Mouse (Mus musculus): Measurements from ENCODE around the gene Myadml2. TPM values are rescaled to one million over a fixed set of nuclear protein-coding genes. Genes with fewer than 3 reads are reported as not detected.

Gene Myadml2
- total and polyA plus RNA-seq, 2 experiments from 2014 or later, result 29.3 to 32.7 TPM

GRCm38 (mm10) chr11:120597240-120598235 is 50.4 kb downstream of the Myadml2 start:
- DNase-seq (ENCODE audit: low spot score) (peak; percentile 41), ATAC-seq (ENCODE audit: insufficient read depth, low read depth) (peak; percentile 36)
- WGBS, result 4% methylated on average over 82 of the region's 99 CpGs
- H3K9me3 ChIP-seq (replicated peaks; ENCODE audit: control insufficient read depth, low read length), result no peaks in the 10 kb centered on the region
- peak overlapping the region; percentile 90 for H3K27ac ChIP-seq (ENCODE audit: low read depth)
- TF ChIP-seq CTCF (IDR thresholded peaks at IDR 0.05; ENCODE audit: low read depth) (no peak), EP300 (IDR thresholded peaks at IDR 0.05; ENCODE audit: low read depth) (no peak)
- peak overlapping the region; percentile 89 for H3K4me3 ChIP-seq (ENCODE audit: low read depth, low read length)
- H3K9ac ChIP-seq (replicated peaks; ENCODE audit: low read depth, low read length), result peak overlapping the region; percentile 97
- no peaks in the 10 kb centered on the region for H3K27me3 ChIP-seq (ENCODE audit: control insufficient read depth, insufficient read depth, low read length)
- H3K36me3 ChIP-seq (replicated peaks; ENCODE audit: control insufficient read depth, insufficient read depth, low read length), result peaks cover 58% of the 10 kb centered on the region
- peak overlapping the region; percentile 92 for H3K4me2 ChIP-seq (ENCODE audit: low read depth, low read length)
- H3K4me1 ChIP-seq (ENCODE audit: control insufficient read depth, insufficient read depth), result peaks cover 12% of the 10 kb centered on the region

Small RNA genes within 50 kb of the gene (microRNA-seq; reads per million reads assigned to microRNA genes)
- not detected for gene Mir6936

Other genes starting within 250 kb of the Myadml2 start
Only the 30 nearest of the 32 such genes appear.
- not detected in 2 replicates for gene Pde6g, start 194.7 kb downstream of the Myadml2 start, total RNA-seq (2014; rRNA removed; ENCODE audit: low replicate concordance)
- gene Pde6g, start 194.7 kb downstream of the Myadml2 start, polyA plus RNA-seq (2015; fragmentation: Nextera tagmentation; extraction: Ambion mirVana), result 0.29 and 0.33 TPM in 2 replicates
- 69.2 and 85.3 TPM in 2 replicates for gene Oxld1, start 190.1 kb downstream of the Myadml2 start, total RNA-seq (2014; rRNA removed; ENCODE audit: low replicate concordance)
- gene Oxld1, start 190.1 kb downstream of the Myadml2 start, polyA plus RNA-seq (2015; fragmentation: Nextera tagmentation; extraction: Ambion mirVana), result 40.1 and 45.3 TPM in 2 replicates
- 4.7 and 5.7 TPM in 2 replicates for gene Ccdc137, start 190.0 kb downstream of the Myadml2 start, total RNA-seq (2014; rRNA removed; ENCODE audit: low replicate concordance)
- 11.2 and 12.6 TPM in 2 replicates for gene Ccdc137, start 190.0 kb downstream of the Myadml2 start, polyA plus RNA-seq (2015; fragmentation: Nextera tagmentation; extraction: Ambion mirVana)
- gene Arl16, start 180.6 kb downstream of the Myadml2 start, total RNA-seq (2014; rRNA removed; ENCODE audit: low replicate concordance), result 35.4 and 48.3 TPM in 2 replicates
- 25.1 and 28.2 TPM in 2 replicates for gene Arl16, start 180.6 kb downstream of the Myadml2 start, polyA plus RNA-seq (2015; fragmentation: Nextera tagmentation; extraction: Ambion mirVana)
- gene Mrpl12, start 163.5 kb downstream of the Myadml2 start, total RNA-seq (2014; rRNA removed; ENCODE audit: low replicate concordance), result 119 and 161 TPM in 2 replicates
- 308 and 315 TPM in 2 replicates for gene Mrpl12, start 163.5 kb downstream of the Myadml2 start, polyA plus RNA-seq (2015; fragmentation: Nextera tagmentation; extraction: Ambion mirVana)
- 66.8 and 74.3 TPM in 2 replicates for gene Slc25a10, start 156.3 kb downstream of the Myadml2 start, total RNA-seq (2014; rRNA removed; ENCODE audit: low replicate concordance)
- 30.3 and 33.8 TPM in 2 replicates for gene Slc25a10, start 156.3 kb downstream of the Myadml2 start, polyA plus RNA-seq (2015; fragmentation: Nextera tagmentation; extraction: Ambion mirVana)
- gene Gcgr, start 117.5 kb downstream of the Myadml2 start, total RNA-seq (2014; rRNA removed; ENCODE audit: low replicate concordance), result 0.23 and 1.9 TPM in 2 replicates
- gene Gcgr, start 117.5 kb downstream of the Myadml2 start, polyA plus RNA-seq (2015; fragmentation: Nextera tagmentation; extraction: Ambion mirVana), result 0.81 and 1.3 TPM in 2 replicates
- 66.9 and 93.5 TPM in 2 replicates for gene Mcrip1, start 98.4 kb downstream of the Myadml2 start, total RNA-seq (2014; rRNA removed; ENCODE audit: low replicate concordance)
- gene Mcrip1, start 98.4 kb downstream of the Myadml2 start, polyA plus RNA-seq (2015; fragmentation: Nextera tagmentation; extraction: Ambion mirVana), result 136 and 138 TPM in 2 replicates
- gene Ppp1r27, start 97.0 kb downstream of the Myadml2 start, total RNA-seq (2014; rRNA removed; ENCODE audit: low replicate concordance), result not detected in 2 replicates
- gene Ppp1r27, start 97.0 kb downstream of the Myadml2 start, polyA plus RNA-seq (2015; fragmentation: Nextera tagmentation; extraction: Ambion mirVana), result 0.20 TPM in 1 of 2 replicates, not detected in the other
- 232 and 241 TPM in 2 replicates for gene P4hb, start 74.9 kb downstream of the Myadml2 start, total RNA-seq (2014; rRNA removed; ENCODE audit: low replicate concordance)
- 261 and 268 TPM in 2 replicates for gene P4hb, start 74.9 kb downstream of the Myadml2 start, polyA plus RNA-seq (2015; fragmentation: Nextera tagmentation; extraction: Ambion mirVana)
- gene Arhgdia, start 66.5 kb downstream of the Myadml2 start, total RNA-seq (2014; rRNA removed; ENCODE audit: low replicate concordance), result 204 and 231 TPM in 2 replicates
- 239 and 245 TPM in 2 replicates for gene Arhgdia, start 66.5 kb downstream of the Myadml2 start, polyA plus RNA-seq (2015; fragmentation: Nextera tagmentation; extraction: Ambion mirVana)
- gene Alyref, start 49.8 kb downstream of the Myadml2 start, total RNA-seq (2014; rRNA removed; ENCODE audit: low replicate concordance), result 104 and 132 TPM in 2 replicates
- gene Alyref, start 49.8 kb downstream of the Myadml2 start, polyA plus RNA-seq (2015; fragmentation: Nextera tagmentation; extraction: Ambion mirVana), result 147 and 155 TPM in 2 replicates
- gene Anapc11, start 49.7 kb downstream of the Myadml2 start, total RNA-seq (2014; rRNA removed; ENCODE audit: low replicate concordance), result 41.1 and 43.4 TPM in 2 replicates
- 163 and 185 TPM in 2 replicates for gene Anapc11, start 49.7 kb downstream of the Myadml2 start, polyA plus RNA-seq (2015; fragmentation: Nextera tagmentation; extraction: Ambion mirVana)
- gene Npb, start 39.7 kb downstream of the Myadml2 start, total RNA-seq (2014; rRNA removed; ENCODE audit: low replicate concordance), result 25.1 TPM in 1 of 2 replicates, not detected in the other
- 9.9 and 11.8 TPM in 2 replicates for gene Npb, start 39.7 kb downstream of the Myadml2 start, polyA plus RNA-seq (2015; fragmentation: Nextera tagmentation; extraction: Ambion mirVana)
- gene Pcyt2, start 30.2 kb downstream of the Myadml2 start, total RNA-seq (2014; rRNA removed; ENCODE audit: low replicate concordance), result 57.5 and 76.7 TPM in 2 replicates
- gene Pcyt2, start 30.2 kb downstream of the Myadml2 start, polyA plus RNA-seq (2015; fragmentation: Nextera tagmentation; extraction: Ambion mirVana), result 67.5 and 69.6 TPM in 2 replicates
- 12.4 and 63.2 TPM in 2 replicates for gene Sirt7, start 22.9 kb downstream of the Myadml2 start, total RNA-seq (2014; rRNA removed; ENCODE audit: low replicate concordance)
- gene Sirt7, start 22.9 kb downstream of the Myadml2 start, polyA plus RNA-seq (2015; fragmentation: Nextera tagmentation; extraction: Ambion mirVana), result 14.1 and 15.2 TPM in 2 replicates
- 34.1 and 37.7 TPM in 2 replicates for gene Mafg, start 14.6 kb downstream of the Myadml2 start, total RNA-seq (2014; rRNA removed; ENCODE audit: low replicate concordance)
- 13.6 and 14.1 TPM in 2 replicates for gene Mafg, start 14.6 kb downstream of the Myadml2 start, polyA plus RNA-seq (2015; fragmentation: Nextera tagmentation; extraction: Ambion mirVana)
- gene Pycr1, start 4.4 kb downstream of the Myadml2 start, total RNA-seq (2014; rRNA removed; ENCODE audit: low replicate concordance), result 2.1 and 5.8 TPM in 2 replicates
- 6.3 and 6.5 TPM in 2 replicates for gene Pycr1, start 4.4 kb downstream of the Myadml2 start, polyA plus RNA-seq (2015; fragmentation: Nextera tagmentation; extraction: Ambion mirVana)
- 0.27 TPM in 1 of 2 replicates, not detected in the other for gene Notum, start 13.0 kb upstream of the Myadml2 start, total RNA-seq (2014; rRNA removed; ENCODE audit: low replicate concordance)
- gene Notum, start 13.0 kb upstream of the Myadml2 start, polyA plus RNA-seq (2015; fragmentation: Nextera tagmentation; extraction: Ambion mirVana), result 0.08 and 0.16 TPM in 2 replicates
- gene Aspscr1, start 24.8 kb upstream of the Myadml2 start, total RNA-seq (2014; rRNA removed; ENCODE audit: low replicate concordance), result 88.8 and 146 TPM in 2 replicates
- 86.3 and 87.9 TPM in 2 replicates for gene Aspscr1, start 24.8 kb upstream of the Myadml2 start, polyA plus RNA-seq (2015; fragmentation: Nextera tagmentation; extraction: Ambion mirVana)
- gene Cenpx, start 65.6 kb upstream of the Myadml2 start, total RNA-seq (2014; rRNA removed; ENCODE audit: low replicate concordance), result 68.7 and 115 TPM in 2 replicates
- gene Cenpx, start 65.6 kb upstream of the Myadml2 start, polyA plus RNA-seq (2015; fragmentation: Nextera tagmentation; extraction: Ambion mirVana), result 102 and 114 TPM in 2 replicates
- gene Lrrc45, start 65.8 kb upstream of the Myadml2 start, total RNA-seq (2014; rRNA removed; ENCODE audit: low replicate concordance), result 11.9 and 28.3 TPM in 2 replicates
- gene Lrrc45, start 65.8 kb upstream of the Myadml2 start, polyA plus RNA-seq (2015; fragmentation: Nextera tagmentation; extraction: Ambion mirVana), result 12.4 and 14.2 TPM in 2 replicates
- 9.2 and 12.6 TPM in 2 replicates for gene Rac3, start 73.3 kb upstream of the Myadml2 start, total RNA-seq (2014; rRNA removed; ENCODE audit: low replicate concordance)
- gene Rac3, start 73.3 kb upstream of the Myadml2 start, polyA plus RNA-seq (2015; fragmentation: Nextera tagmentation; extraction: Ambion mirVana), result 1.4 and 1.8 TPM in 2 replicates
- gene Dcxr, start 79.1 kb upstream of the Myadml2 start, total RNA-seq (2014; rRNA removed; ENCODE audit: low replicate concordance), result 5.0 and 10.5 TPM in 2 replicates
- 8.6 and 8.7 TPM in 2 replicates for gene Dcxr, start 79.1 kb upstream of the Myadml2 start, polyA plus RNA-seq (2015; fragmentation: Nextera tagmentation; extraction: Ambion mirVana)
- gene Cbr2, start 84.0 kb upstream of the Myadml2 start, total RNA-seq (2014; rRNA removed; ENCODE audit: low replicate concordance), result 12.2 and 19.1 TPM in 2 replicates
- 2.4 and 43.5 TPM in 2 replicates for gene Cbr2, start 84.0 kb upstream of the Myadml2 start, polyA plus RNA-seq (2015; fragmentation: Nextera tagmentation; extraction: Ambion mirVana)
- gene Hmga1b, start 114.6 kb upstream of the Myadml2 start, total RNA-seq (2014; rRNA removed; ENCODE audit: low replicate concordance), result 0.23 and 0.76 TPM in 2 replicates
- gene Hmga1b, start 114.6 kb upstream of the Myadml2 start, polyA plus RNA-seq (2015; fragmentation: Nextera tagmentation; extraction: Ambion mirVana), result 1.2 and 1.3 TPM in 2 replicates
- 14.5 and 26.4 TPM in 2 replicates for gene Rfng, start 136.0 kb upstream of the Myadml2 start, total RNA-seq (2014; rRNA removed; ENCODE audit: low replicate concordance)
- 15.3 and 17.0 TPM in 2 replicates for gene Rfng, start 136.0 kb upstream of the Myadml2 start, polyA plus RNA-seq (2015; fragmentation: Nextera tagmentation; extraction: Ambion mirVana)
- gene Gps1, start 136.1 kb upstream of the Myadml2 start, total RNA-seq (2014; rRNA removed; ENCODE audit: low replicate concordance), result 120 and 125 TPM in 2 replicates
- 94.2 and 94.4 TPM in 2 replicates for gene Gps1, start 136.1 kb upstream of the Myadml2 start, polyA plus RNA-seq (2015; fragmentation: Nextera tagmentation; extraction: Ambion mirVana)
- gene Dus1l, start 148.2 kb upstream of the Myadml2 start, total RNA-seq (2014; rRNA removed; ENCODE audit: low replicate concordance), result 42.2 and 47.1 TPM in 2 replicates
- 35.6 and 40.2 TPM in 2 replicates for gene Dus1l, start 148.2 kb upstream of the Myadml2 start, polyA plus RNA-seq (2015; fragmentation: Nextera tagmentation; extraction: Ambion mirVana)
- gene Fasn, start 176.4 kb upstream of the Myadml2 start, total RNA-seq (2014; rRNA removed; ENCODE audit: low replicate concordance), result 79.2 and 90.4 TPM in 2 replicates
- 10.8 and 14.1 TPM in 2 replicates for gene Fasn, start 176.4 kb upstream of the Myadml2 start, polyA plus RNA-seq (2015; fragmentation: Nextera tagmentation; extraction: Ambion mirVana)

Measured in heart, postnatal 0 days (tissue).